ENCODE assay signal across 9 mouse cellular contexts in the genomic region with DNA sequence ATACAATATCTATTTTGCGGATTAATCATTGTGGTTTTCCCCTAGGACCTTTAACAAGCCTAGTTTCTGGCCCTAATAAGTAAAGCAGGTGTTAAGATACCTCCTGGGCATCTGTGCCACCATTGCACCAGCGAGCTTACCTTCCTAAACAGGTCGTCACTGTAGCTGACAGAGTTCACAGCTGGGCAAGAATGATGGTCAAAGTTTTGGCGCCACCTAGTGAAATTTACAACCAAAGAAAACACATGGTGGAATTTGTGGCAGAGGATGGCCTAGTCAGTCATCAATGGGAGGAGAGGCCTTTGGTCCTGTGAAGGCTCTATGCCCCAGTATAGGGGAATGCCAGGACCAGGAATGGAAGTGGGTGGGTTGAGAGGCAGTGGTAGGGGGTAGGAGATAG. TPM values are rescaled to one million over a fixed set of nuclear protein-coding genes. Genes with fewer than 3 reads are reported as not detected.
DNase-seq lines count a peak whose midpoint lies in the region.
"Had no signal": no experiment of that assay in that cellular context is flagged by ENCODE, and none has a peak within 500 bp of the region (broad histone marks: within the 10 kb centered on the region; RNA-seq: fewer than 3 reads in every experiment).

No protein-coding gene starts in this region.

- DNase-seq in heart, postnatal 10 days = peak; percentile 1 to 6
- no peak for DNase-seq in heart, postnatal 36 days
- DNase-seq in A20 (ENCODE audit: low read depth, low spot score) (peak; percentile 71), WW6 (ENCODE audit: low read depth, low spot score) (peak; percentile 9)
- DNase-seq in lung, postnatal 25 days (ENCODE audit: low spot score) = peak; percentile 19
- DNase-seq in urinary bladder, postnatal 36 days (ENCODE audit: low spot score in 2 of 2) = no peak
- no peak for DNase-seq in layer of hippocampus, postnatal 36 days
- no peak for DNase-seq in gastrocnemius, adult 18-20 months (ENCODE audit: low spot score)

- intact Hi-C loops in heart, postnatal 10 days (cut with DNase I) = no loop called here
- intact Hi-C loops in heart, postnatal 36 days (cut with DNase I) = no loop called here

RNA-seq across cellular contexts. Expression of gene Stpg2, which starts 41.0 kb away (rescaled TPM):
- total RNA-seq in heart, postnatal 10 days (2021) = not detected
- not detected for total RNA-seq in heart, postnatal 36 days (2021)
- under 1 TPM in 1 of 2 experiments, not detected in 1; 0.17 TPM for total RNA-seq in layer of hippocampus, postnatal 36 days (2021)
- total RNA-seq in gastrocnemius, adult 18-20 months (2021) = not detected
- total RNA-seq: hematopoietic stem cell, adult 5-6 weeks had no signal

Comparison
In these comparisons a context has a peak if more than half of its experiments do, and no peak if none do; other contexts are left out.
1. DNase-seq: peak in heart, postnatal 10 days (2 of 2), A20 (single experiment), WW6 (single experiment) and lung, postnatal 25 days (single experiment); none in heart, postnatal 36 days (0 of 2), urinary bladder, postnatal 36 days (0 of 2), layer of hippocampus, postnatal 36 days (0 of 2) and gastrocnemius, adult 18-20 months (single experiment).